Mouse (Mus musculus) liver, embryonic 11.5 days (tissue): ENCODE measurements at regions not wholly inside any gene's neighbourhood (a gene's known extent, or its start where the extent isn't known, plus 50 kb on each side); places are given as distances from the start of the nearest gene placed in this dataset.

Source experiments
- ATAC-seq: fragments of 200-750 bp; cut with Nextera tagmentation; replicated peaks from 2 replicates; pipeline ENCODE4 v1.8.0; 2017; ENCODE audit warnings: moderate number of reproducible peaks, mild to moderate bottlenecking, moderate TSS enrichment, moderate library complexity; ENCODE audit not compliant: low FRiP score
- DNase-seq: peaks from one replicate; pipeline ENCODE4 v3.0.0-alpha.2; 2017; ENCODE audit warnings: low spot score
- H3K27ac ChIP-seq: fragments of 300-500 bp; sonication (generic); 2 replicates; pipeline ENCODE4 v1.5.1; 2014; ENCODE audit warnings: mild to moderate bottlenecking, low read depth, low read length, control low read depth
- H3K27me3 ChIP-seq: fragments of 300-500 bp; sonication (generic); replicated peaks from 2 replicates; pipeline ENCODE4 v1.6.1; 2014; ENCODE audit warnings: low read length, mixed read lengths; ENCODE audit not compliant: control insufficient read depth, insufficient read depth
- H3K36me3 ChIP-seq: fragments of 300-500 bp; sonication (generic); 2 replicates; pipeline ENCODE4 v1.6.1; 2014; ENCODE audit warnings: mild to moderate bottlenecking, low read length, moderate library complexity, mixed read lengths; ENCODE audit not compliant: control insufficient read depth, insufficient read depth
- H3K4me1 ChIP-seq: fragments of 300-500 bp; sonication (generic); replicated peaks from 2 replicates; pipeline ENCODE4 v1.6.1; 2014; ENCODE audit warnings: low read length, mixed read lengths; ENCODE audit not compliant: control insufficient read depth, insufficient read depth
- H3K4me2 ChIP-seq: fragments of 300-500 bp; sonication (generic); 2 replicates; pipeline ENCODE4 v1.6.1; 2014; ENCODE audit warnings: mild to moderate bottlenecking, control low read depth, moderate library complexity
- H3K4me3 ChIP-seq: fragments of 300-500 bp; sonication (generic); 2 replicates; pipeline ENCODE4 v1.5.1; 2014; ENCODE audit warnings: low read depth, low read length, control low read depth
- H3K9ac ChIP-seq: fragments of 300-500 bp; sonication (generic); 2 replicates; pipeline ENCODE4 v1.6.1; 2014; ENCODE audit warnings: low read depth, low read length, control low read depth
- H3K9me3 ChIP-seq: fragments of 300-500 bp; sonication (generic); 2 replicates; pipeline ENCODE4 v1.6.1; 2016; ENCODE audit warnings: low read length, inconsistent platforms, mixed read lengths; ENCODE audit not compliant: control insufficient read depth
- whole genome bisulfite sequencing: fragments of 180-500 bp; shearing (Covaris S2); extraction: QIAGEN DNeasy Blood & Tissue Kit; methylation state at CpG from one replicate; pipeline ENCODE4 v1.1.7; 2014; 5-methylcytosine and 5-hydroxymethylcytosine counted together

DNA sequence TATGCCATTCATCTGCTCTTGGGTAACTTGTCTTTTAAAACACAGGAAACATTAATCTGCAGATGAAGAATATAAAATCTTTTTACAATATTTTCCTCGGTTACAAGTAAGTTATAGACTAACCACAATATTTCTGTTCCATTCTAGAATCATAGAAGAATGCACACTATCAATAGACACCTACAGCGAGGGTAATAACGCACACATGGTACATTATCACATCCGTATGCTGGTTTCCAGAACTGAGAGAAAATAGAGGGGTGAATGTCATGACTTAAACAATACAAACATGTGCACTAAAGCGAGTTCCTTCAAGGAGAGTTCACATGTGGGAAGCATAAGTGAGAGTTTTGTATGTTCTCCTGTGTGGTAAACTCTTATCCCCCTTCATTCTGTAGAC, 641.3 kb downstream of the Fat4 start:
- 82% methylated on average over 5 of the region's 5 CpGs for WGBS

DNA sequence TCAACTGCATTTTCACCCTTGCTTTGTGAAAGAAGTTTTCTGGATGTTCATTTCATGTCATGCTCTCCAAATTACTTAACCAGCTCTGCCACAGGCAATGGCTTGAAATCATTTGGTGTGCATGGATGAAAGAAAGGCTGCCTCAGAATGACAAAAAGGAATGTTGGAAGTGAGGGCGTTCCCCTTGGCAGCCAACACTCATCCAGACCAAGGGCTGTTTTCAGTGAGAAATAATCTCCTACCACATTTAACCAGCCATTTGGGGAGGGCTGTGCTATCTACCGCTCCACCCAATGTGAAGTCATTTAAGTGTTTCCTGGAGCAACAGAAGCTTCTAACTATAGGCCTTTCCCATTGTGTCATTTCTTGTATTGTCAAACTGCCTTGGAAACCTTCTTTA, 650.8 kb downstream of the Fat4 start:
- H3K27me3 ChIP-seq, result no peaks in the 10 kb centered on the region
- no peaks in the 10 kb centered on the region for H3K36me3 ChIP-seq
- WGBS, result 71% methylated on average over 2 of the region's 2 CpGs
- no peak overlapping the region for H3K9ac ChIP-seq
- H3K4me3 ChIP-seq, result no peak overlapping the region
- no peak for DNase-seq
- no peak for ATAC-seq
- no peak overlapping the region for H3K27ac ChIP-seq
- H3K4me1 ChIP-seq, result no peaks in the 10 kb centered on the region
- H3K9me3 ChIP-seq, result no peaks in the 10 kb centered on the region
- H3K4me2 ChIP-seq, result no peak overlapping the region

More for the DNA sequence above, 641.3 kb downstream of the Fat4 start:
- DNase-seq (no peak), ATAC-seq (no peak)
- Histone ChIP-seq H3K36me3 (no peaks in the 10 kb centered on the region), H3K27me3 (no peaks in the 10 kb centered on the region), H3K9me3 (no peaks in the 10 kb centered on the region), H3K4me1 (no peaks in the 10 kb centered on the region), H3K4me3 (no peak overlapping the region), H3K27ac (no peak overlapping the region), H3K4me2 (no peak overlapping the region), H3K9ac (no peak overlapping the region)

DNA sequence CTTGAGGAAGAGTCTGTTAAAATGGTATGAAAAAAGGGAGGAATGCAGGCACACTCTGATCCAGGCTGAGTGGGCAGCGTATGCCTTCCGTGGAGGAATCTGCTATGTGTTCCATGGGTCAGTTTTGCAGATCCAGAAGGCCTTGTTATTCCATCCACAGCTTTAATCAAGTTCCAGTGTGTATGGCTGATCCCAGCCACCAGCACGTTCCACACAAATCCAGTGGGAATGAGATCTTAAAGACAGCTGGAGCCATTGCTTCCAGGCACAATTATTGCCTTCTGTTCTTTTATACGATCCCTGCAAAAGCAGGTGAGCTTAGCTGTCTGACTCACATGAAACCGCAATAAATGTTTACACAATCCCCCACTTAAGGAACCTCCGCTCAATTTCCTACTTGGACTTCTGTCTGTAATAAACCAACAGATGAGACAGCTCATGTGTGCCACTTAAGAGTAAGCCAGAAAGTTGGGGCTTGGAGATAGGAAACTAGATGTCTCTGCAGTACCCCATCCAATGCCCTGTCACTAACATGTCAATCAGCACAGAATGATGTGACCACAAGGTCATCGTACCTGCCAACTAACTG, 653.9 kb downstream of the Fat4 start:
- H3K4me2 ChIP-seq, result no peak overlapping the region
- no peak for DNase-seq
- no peak for ATAC-seq
- H3K4me3 ChIP-seq, result no peak overlapping the region
- no peaks in the 10 kb centered on the region for H3K27me3 ChIP-seq
- H3K9me3 ChIP-seq, result no peaks in the 10 kb centered on the region
- no peak overlapping the region for H3K9ac ChIP-seq
- WGBS, result 84% methylated on average over 7 of the region's 7 CpGs
- no peaks in the 10 kb centered on the region for H3K4me1 ChIP-seq
- H3K36me3 ChIP-seq, result no peaks in the 10 kb centered on the region
- no peak overlapping the region for H3K27ac ChIP-seq

DNA sequence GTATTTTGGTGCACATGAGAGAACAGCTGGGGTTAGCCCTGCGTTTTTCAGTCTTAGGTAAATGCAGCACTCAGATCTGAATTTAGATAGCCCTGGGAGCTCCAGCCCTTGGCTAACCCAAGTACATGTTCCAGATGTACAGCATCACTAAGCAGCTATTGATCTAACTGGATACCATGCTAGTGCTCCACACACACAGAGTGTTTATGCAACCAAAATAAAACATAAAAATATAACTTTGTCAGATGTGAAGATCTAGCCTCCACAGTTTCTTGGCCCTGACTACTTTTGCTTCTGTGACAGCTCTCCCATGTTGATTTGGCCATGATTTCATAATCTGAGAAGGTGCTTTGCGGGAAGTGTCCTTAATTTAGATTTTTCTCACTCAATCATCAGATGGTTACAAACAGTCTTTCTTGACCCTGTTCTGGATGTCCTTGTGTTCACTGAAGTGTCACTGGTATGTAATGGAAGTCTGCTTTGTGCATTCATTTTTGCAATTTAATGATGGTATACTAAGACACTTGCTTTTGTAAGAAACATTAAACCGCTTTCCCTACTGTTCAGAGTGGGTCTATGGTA, 672.8 kb downstream of the Fat4 start:
- no peak for ATAC-seq
- Histone ChIP-seq H3K27me3 (no peaks in the 10 kb centered on the region), H3K4me3 (no peak overlapping the region), H3K4me1 (no peaks in the 10 kb centered on the region), H3K4me2 (no peak overlapping the region), H3K9me3 (no peaks in the 10 kb centered on the region), H3K36me3 (no peaks in the 10 kb centered on the region), H3K9ac (no peak overlapping the region), H3K27ac (no peak overlapping the region)
- no peak for DNase-seq
- WGBS, result 89% methylated on average over 3 of the region's 3 CpGs

DNA sequence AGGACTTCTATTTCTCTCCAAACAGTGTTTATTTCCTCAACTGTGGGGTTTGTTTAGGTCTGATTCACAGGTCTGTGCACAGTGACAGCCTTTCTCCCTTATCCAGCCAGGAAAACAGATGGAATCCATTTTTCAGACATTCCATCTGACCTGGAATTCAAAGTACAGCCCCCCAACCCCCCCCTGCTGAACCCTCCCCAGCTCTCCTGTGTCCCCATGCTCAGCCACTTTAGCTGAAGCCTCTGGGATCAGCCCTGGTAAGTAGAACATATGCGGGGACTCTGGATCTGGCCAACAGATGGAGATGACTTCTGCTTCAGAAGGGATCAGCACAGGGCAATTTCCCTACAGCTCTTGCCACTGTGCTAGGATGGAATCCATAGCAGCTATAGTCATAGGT, 674.2 kb downstream of the Fat4 start:
- H3K4me2 ChIP-seq, result no peak overlapping the region
- H3K4me1 ChIP-seq, result no peaks in the 10 kb centered on the region
- H3K4me3 ChIP-seq, result no peak overlapping the region
- no peak overlapping the region for H3K9ac ChIP-seq
- DNase-seq, result no peak
- H3K9me3 ChIP-seq, result no peaks in the 10 kb centered on the region
- no peak overlapping the region for H3K27ac ChIP-seq
- H3K27me3 ChIP-seq, result no peaks in the 10 kb centered on the region
- 61% methylated on average over 1 of the region's 1 CpGs for WGBS
- H3K36me3 ChIP-seq, result no peaks in the 10 kb centered on the region
- ATAC-seq, result no peak

DNA sequence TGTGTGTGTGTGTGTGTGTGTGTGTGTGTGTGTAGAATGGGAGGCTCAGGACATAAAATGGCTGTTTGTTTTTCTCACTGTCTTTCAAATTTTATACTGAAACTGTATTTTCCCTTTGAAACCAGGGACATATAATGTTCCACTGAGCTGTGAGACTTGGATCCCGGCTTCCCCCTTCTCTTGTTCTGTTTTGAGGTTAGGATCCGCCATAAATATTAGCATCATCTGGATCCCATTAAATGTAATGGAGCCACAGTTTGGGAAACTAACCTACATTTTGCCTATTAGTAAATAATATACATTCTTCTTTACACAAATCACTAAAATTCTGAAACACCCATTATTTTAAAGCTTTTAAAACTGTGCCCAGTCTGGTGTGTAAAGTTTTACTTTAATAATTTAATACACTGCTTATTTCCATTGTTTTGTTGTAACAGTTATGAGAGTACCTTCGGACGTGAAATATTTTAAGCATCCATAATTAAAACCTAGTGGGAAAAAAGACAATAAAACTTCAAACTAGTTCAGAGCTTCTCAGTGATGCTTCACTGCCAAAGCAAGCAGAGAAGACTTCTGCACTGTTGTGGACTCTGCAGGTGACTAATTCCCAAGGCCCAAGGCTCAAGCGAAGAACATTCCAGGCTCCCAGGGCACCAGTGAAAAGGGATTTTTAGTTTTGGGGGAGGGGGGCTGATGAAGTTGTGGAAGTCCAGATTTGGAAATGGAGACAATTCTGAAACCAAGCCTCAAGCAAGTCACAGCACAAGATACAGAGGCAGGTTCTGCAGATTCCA, 684.9 kb downstream of the Fat4 start:
- ATAC-seq (no peak), DNase-seq (no peak)
- Histone ChIP-seq H3K4me2 (no peak overlapping the region), H3K27me3 (no peaks in the 10 kb centered on the region), H3K4me3 (no peak overlapping the region), H3K36me3 (no peaks in the 10 kb centered on the region), H3K27ac (no peak overlapping the region), H3K9ac (no peak overlapping the region), H3K9me3 (no peaks in the 10 kb centered on the region), H3K4me1 (no peaks in the 10 kb centered on the region)
- WGBS, result 82% methylated on average over 5 of the region's 5 CpGs

DNA sequence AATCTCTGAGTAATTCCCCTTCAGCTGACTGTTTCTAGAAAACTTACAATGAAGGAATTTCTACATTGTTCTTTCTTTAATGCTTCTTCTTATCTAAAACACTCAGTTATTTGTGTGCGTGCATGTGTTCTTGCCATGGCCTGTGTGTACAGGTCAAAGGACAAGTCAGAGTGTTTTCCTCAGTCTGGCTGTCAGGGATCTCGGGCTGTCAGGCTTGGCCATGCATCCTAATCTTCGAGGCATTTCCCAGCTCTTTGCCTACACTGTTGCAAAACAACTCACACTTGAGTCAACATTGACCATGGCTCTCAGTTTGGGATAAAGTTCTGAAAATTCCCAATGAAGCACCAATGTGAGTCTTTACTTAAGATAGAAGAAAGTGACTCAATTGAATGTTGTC, 688.5 kb downstream of the Fat4 start:
- Histone ChIP-seq H3K4me2 (no peak overlapping the region), H3K9ac (no peak overlapping the region), H3K27ac (no peak overlapping the region), H3K27me3 (no peaks in the 10 kb centered on the region), H3K36me3 (no peaks in the 10 kb centered on the region), H3K9me3 (no peaks in the 10 kb centered on the region), H3K4me3 (no peak overlapping the region), H3K4me1 (no peaks in the 10 kb centered on the region)
- 68% methylated on average over 3 of the region's 3 CpGs for WGBS
- DNase-seq (no peak), ATAC-seq (no peak)

DNA sequence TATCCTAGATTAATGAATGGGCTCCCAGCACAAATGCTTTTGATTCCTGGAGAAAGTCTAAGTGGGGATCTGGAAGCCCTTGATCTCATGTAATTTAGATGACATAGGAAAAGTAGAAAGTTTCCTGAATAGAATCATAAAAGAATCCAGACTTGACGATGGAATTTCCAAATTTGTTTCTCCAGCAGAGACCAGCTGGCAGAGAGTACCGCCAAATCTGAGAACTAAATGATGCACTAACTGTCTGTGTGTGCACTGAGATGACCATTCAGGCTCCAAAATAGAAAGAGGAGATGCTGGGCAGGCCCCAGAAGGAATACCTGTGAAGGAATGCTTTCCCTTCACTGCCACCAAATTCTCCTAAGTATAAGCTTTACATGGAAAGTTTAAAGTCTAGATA, 704.6 kb downstream of the Fat4 start:
- no peaks in the 10 kb centered on the region for H3K9me3 ChIP-seq
- WGBS, result 88% methylated on average over 2 of the region's 2 CpGs

More for the DNA sequence above, 704.6 kb downstream of the Fat4 start:
- no peak overlapping the region for H3K27ac ChIP-seq
- H3K4me1 ChIP-seq, result no peaks in the 10 kb centered on the region
- no peaks in the 10 kb centered on the region for H3K27me3 ChIP-seq
- no peaks in the 10 kb centered on the region for H3K36me3 ChIP-seq
- H3K4me2 ChIP-seq, result no peak overlapping the region
- DNase-seq (no peak), ATAC-seq (no peak)
- H3K9ac ChIP-seq, result no peak overlapping the region
- no peak overlapping the region for H3K4me3 ChIP-seq
